Mouse (Mus musculus) MEL (cell line): ENCODE results near the gene Tex19.2. TPM values are rescaled to one million over a fixed set of nuclear protein-coding genes. Genes with fewer than 3 reads are reported as not detected.
"Not testable (repeated sequence)": the region's sequence is repeated elsewhere in the genome, so short reads cannot be mapped to it uniquely, and the experiment has no call there.

Source experiments
- DNase-seq: peaks from one replicate; pipeline ENCODE4 v3.0.0; 2011; ENCODE audit warnings: low read depth, low spot score
- H3K27ac ChIP-seq: 2 replicates; pipeline ENCODE4 v1.5.1; 2012; ENCODE audit warnings: low read depth, mild to moderate bottlenecking, control low read depth, low read length, moderate library complexity; ENCODE audit not compliant: control insufficient read depth
- H3K27me3 ChIP-seq, 2 experiments: fragments of 150-350 bp in 1 of 2; sonication (generic) in 1 of 2; 2 replicates each; pipeline ENCODE4 v1.6.1; 2012; ENCODE audit warnings: low read length in 2 of 2, mild to moderate bottlenecking in 2 of 2, improper control_type of control experiment in 1 of 2, moderate library complexity in 1 of 2; ENCODE audit not compliant: insufficient read depth in 2 of 2, control insufficient read depth in 1 of 2
- H3K36me3 ChIP-seq, 2 experiments: 2 replicates each; pipeline ENCODE4 v1.6.1; 2012 to 2014; ENCODE audit warnings: low read length in 2 of 2, improper control_type of control experiment in 1 of 2, inconsistent platforms in 1 of 2, mild to moderate bottlenecking in 1 of 2; ENCODE audit not compliant: insufficient read depth in 2 of 2, control insufficient read depth in 1 of 2
- H3K4me1 ChIP-seq, 2 experiments: fragments of 150-350 bp in 1 of 2; sonication (generic) in 1 of 2; 2 replicates each; pipeline ENCODE4 v1.6.1; 2012; ENCODE audit warnings: low read length in 2 of 2, improper control_type of control experiment in 1 of 2, mild to moderate bottlenecking in 1 of 2; ENCODE audit not compliant: insufficient read depth in 2 of 2, control insufficient read depth in 1 of 2
- H3K4me3 ChIP-seq, 2 experiments: fragments of 150-350 bp in 1 of 2; sonication (generic) in 1 of 2; 2 replicates each; pipeline ENCODE4 v1.5.1; 2012; ENCODE audit warnings: low read depth in 2 of 2, low read length in 2 of 2, mild to moderate bottlenecking in 2 of 2, moderate library complexity in 2 of 2, control low read depth in 1 of 2, improper control_type of control experiment in 1 of 2; ENCODE audit not compliant: control insufficient read depth in 1 of 2, insufficient read depth in 1 of 2
- H3K79me2 ChIP-seq: 2 replicates; pipeline ENCODE4 v1.6.1; 2012; ENCODE audit warnings: mild to moderate bottlenecking, low read length, moderate library complexity; ENCODE audit not compliant: control insufficient read depth, poor library complexity, insufficient read depth
- H3K9ac ChIP-seq: 2 replicates; pipeline ENCODE4 v1.6.1; 2012; ENCODE audit warnings: low read depth, mild to moderate bottlenecking, control low read depth, low read length, moderate library complexity; ENCODE audit not compliant: control insufficient read depth, poor library complexity, severe bottlenecking
- H3K9me3 ChIP-seq: fragments of 150-350 bp; sonication (generic); replicated peaks from 2 replicates; pipeline ENCODE4 v1.6.1; 2012; ENCODE audit warnings: mild to moderate bottlenecking, low read length, improper control_type of control experiment, moderate library complexity; ENCODE audit not compliant: insufficient read depth
- CHD2 ChIP-seq: IDR thresholded peaks from 2 replicates; pipeline ENCODE4 v1.6.1; 2011; ENCODE audit warnings: low read length, improper control_type of control experiment
- E2F4 ChIP-seq: IDR thresholded peaks from 2 replicates; pipeline ENCODE4 v1.6.1; 2011; ENCODE audit warnings: low read depth, low read length, improper control_type of control experiment, borderline replicate concordance
- ELF1 ChIP-seq: IDR thresholded peaks from 2 replicates; pipeline ENCODE4 v1.6.1; 2014; ENCODE audit warnings: low read depth, mild to moderate bottlenecking, inconsistent platforms, low read length, improper control_type of control experiment, moderate library complexity
- EP300 ChIP-seq, 2 experiments: IDR thresholded peaks; 2 replicates each; pipeline ENCODE4 v1.6.1; 2011; ENCODE audit warnings: improper control_type of control experiment in 2 of 2, low read length in 2 of 2, low read depth in 1 of 2, mild to moderate bottlenecking in 1 of 2
- GABPA ChIP-seq: IDR thresholded peaks from 2 replicates; pipeline ENCODE4 v1.6.1; 2012; ENCODE audit warnings: low read depth, mild to moderate bottlenecking, inconsistent platforms, low read length, improper control_type of control experiment, moderate library complexity
- HCFC1 ChIP-seq: IDR thresholded peaks from 2 replicates; pipeline ENCODE4 v1.6.1; 2012; ENCODE audit warnings: low read depth, mild to moderate bottlenecking, inconsistent platforms, low read length, improper control_type of control experiment, moderate library complexity
- KAT2A ChIP-seq: conservative IDR thresholded peaks from 2 replicates; pipeline ENCODE4 v1.6.1; 2012; ENCODE audit warnings: low read depth, low read length, improper control_type of control experiment, inconsistent platforms
- MAFK ChIP-seq: IDR thresholded peaks from 2 replicates; pipeline ENCODE4 v1.6.1; 2011; ENCODE audit warnings: low read depth, mild to moderate bottlenecking, low read length, improper control_type of control experiment, borderline replicate concordance
- MAX ChIP-seq: IDR thresholded peaks from 2 replicates; pipeline ENCODE4 v1.6.1; 2011; ENCODE audit warnings: low read length, improper control_type of control experiment
- MAZ ChIP-seq: IDR thresholded peaks from 2 replicates; pipeline ENCODE4 v1.6.1; 2012; ENCODE audit warnings: low read depth, mild to moderate bottlenecking, inconsistent platforms, low read length, improper control_type of control experiment
- MEF2A ChIP-seq: IDR thresholded peaks from 2 replicates; pipeline ENCODE4 v1.6.1; 2014; ENCODE audit warnings: low read depth, mild to moderate bottlenecking, inconsistent platforms, low read length, improper control_type of control experiment; ENCODE audit not compliant: poor library complexity, insufficient replicate concordance, severe bottlenecking; ENCODE audit errors: extremely low read depth
- MXI1 ChIP-seq: IDR thresholded peaks from 2 replicates; pipeline ENCODE4 v1.6.1; 2011; ENCODE audit warnings: mild to moderate bottlenecking, low read depth, low read length, improper control_type of control experiment
- MYB ChIP-seq: IDR thresholded peaks from 2 replicates; pipeline ENCODE4 v1.6.1; 2011; ENCODE audit warnings: mild to moderate bottlenecking, low read depth, low read length, improper control_type of control experiment
- MYC ChIP-seq: IDR thresholded peaks from 2 replicates; pipeline ENCODE4 v1.6.1; 2011; ENCODE audit warnings: low read depth, mild to moderate bottlenecking, low read length, improper control_type of control experiment, moderate library complexity
- NELFE ChIP-seq: IDR thresholded peaks from 2 replicates; pipeline ENCODE4 v1.6.1; 2011; ENCODE audit warnings: low read depth, low read length, improper control_type of control experiment
- NRF1 ChIP-seq: IDR thresholded peaks from 2 replicates; pipeline ENCODE4 v1.6.1; 2014; ENCODE audit warnings: low read depth, mild to moderate bottlenecking, inconsistent platforms, low read length, improper control_type of control experiment, moderate library complexity; ENCODE audit not compliant: poor library complexity, insufficient read depth, severe bottlenecking
- POLR2A ChIP-seq, 2 experiments: IDR thresholded peaks; 2 replicates each; pipeline ENCODE4 v1.6.1; 2011 to 2012; ENCODE audit warnings: low read length in 2 of 2, mild to moderate bottlenecking in 2 of 2, control low read depth in 1 of 2, improper control_type of control experiment in 1 of 2, low read depth in 1 of 2, moderate library complexity in 1 of 2; ENCODE audit not compliant: control insufficient read depth in 1 of 2, insufficient read depth in 1 of 2, poor library complexity in 1 of 2
- POLR2AphosphoS2 ChIP-seq: IDR thresholded peaks from 2 replicates; pipeline ENCODE4 v1.6.1; 2011; ENCODE audit warnings: low read length, improper control_type of control experiment
- RAD21 ChIP-seq: IDR thresholded peaks from 2 replicates; pipeline ENCODE4 v1.6.1; 2011; ENCODE audit warnings: mild to moderate bottlenecking, low read depth, low read length, improper control_type of control experiment
- SIN3A ChIP-seq: IDR thresholded peaks from 2 replicates; pipeline ENCODE4 v1.6.1; 2012; ENCODE audit warnings: low read length, improper control_type of control experiment, inconsistent platforms
- TBP ChIP-seq: IDR thresholded peaks from 2 replicates; pipeline ENCODE4 v1.8.0; 2011; ENCODE audit warnings: low read depth, low read length, improper control_type of control experiment
- ZC3H11A ChIP-seq: IDR thresholded peaks from 2 replicates; pipeline ENCODE4 v1.6.1; 2012; ENCODE audit warnings: low read depth, mild to moderate bottlenecking, inconsistent platforms, low read length, improper control_type of control experiment
- ZMIZ1 ChIP-seq: IDR thresholded peaks from 2 replicates; pipeline ENCODE4 v1.6.1; 2012; ENCODE audit warnings: low read depth, mild to moderate bottlenecking, inconsistent platforms, low read length, improper control_type of control experiment, moderate library complexity
- polyA plus RNA-seq, 2 experiments: library from polyadenylated mRNA; stranded (reverse) in 1 of 2; unstranded in 1 of 2; fragments of >175 nt in 1 of 2; fragments of >200 nt in 1 of 2; gene quantifications; 2 replicates each; pipeline versions ENCODE4 v1.2.1 to v1.2.4; 2012; ENCODE audit warnings: low replicate concordance in 2 of 2, low read depth in 1 of 2; ENCODE audit not compliant: insufficient read length in 2 of 2, insufficient read depth in 1 of 2, missing spikeins in 1 of 2
- total RNA-seq: library from RNA; depleted of rRNA; stranded (reverse); fragments of 300-350 nt; gene quantifications from 2 replicates; pipeline ENCODE4 v1.2.3, GENCODE M21; 2012

Tex19.2 gene
- total and polyA plus RNA-seq, 3 experiments: 34.5 to 45.7 TPM; not detected in 1

GRCm38 (mm10) chr11:121075655-121076054, 42.8 kb downstream of the Tex19.2 start:
- no peaks in the 10 kb centered on the region for H3K9me3 ChIP-seq
- DNase-seq: no peak
- no peaks in the 10 kb centered on the region for H3K27me3 ChIP-seq
- H3K4me1 ChIP-seq: no peaks in the 10 kb centered on the region
- H3K4me3 ChIP-seq: no peak overlapping the region
- H3K36me3 ChIP-seq: peaks cover 0 to 2% of the 10 kb centered on the region in 2 experiments; a peak in 1 of 4 replicates
- no peaks in the 10 kb centered on the region for H3K79me2 ChIP-seq
- TF ChIP-seq ZC3H11A (no peak), ELF1 (no peak), POLR2AphosphoS2 (peak; percentile 78), MYB (0 out of 2 replicates have a peak, but pooled peaks have one; percentile 25), RAD21 (no peak), POLR2A (IDR thresholded peaks at IDR 0.05; ENCODE audit: control insufficient read depth in 1 of 2, insufficient read depth in 1 of 2, low read depth in 1 of 2, low read length in 2 of 2, poor library complexity in 1 of 2) (peak in 1 of 2 experiments; percentile 24; a peak in 1 of 4 replicates), MYC (no peak)
- no peak overlapping the region for H3K9ac ChIP-seq
- no peak overlapping the region for H3K27ac ChIP-seq

- H3K4me1 ChIP-seq: peaks cover 0 to 10% of the 10 kb centered on the region in 2 experiments; a peak in 2 of 4 replicates
- TF ChIP-seq TBP (peak; percentile 15; the same call in 1 of the 2 replicates), NRF1 (peak; percentile 39; the same call in 1 of the 2 replicates), HCFC1 (0 out of 2 replicates have a peak, but pooled peaks have one; percentile 32), MAX (peak; percentile 49; the same call in 1 of the 2 replicates), MXI1 (peak; percentile 78), POLR2A (IDR thresholded peaks at IDR 0.05; ENCODE audit: control insufficient read depth in 1 of 2, insufficient read depth in 1 of 2, low read depth in 1 of 2, low read length in 2 of 2, poor library complexity in 1 of 2) (peak in 1 of 2 experiments; percentile 44; a peak in 1 of 4 replicates), SIN3A (peak; percentile 47; the same call in 1 of the 2 replicates)
- TF ChIP-seq, all 39 proteins: peak for 7; not testable (repeated sequence) for 32
- peak overlapping the region; percentile 61 to 95 for H3K4me3 ChIP-seq
Observed at GRCm38 (mm10) chr11:121069662-121070061, 48.8 kb downstream of the Tex19.2 start.

GRCm38 (mm10) chr11:121067895-121068294, 50.6 kb downstream of the Tex19.2 start:
- TF ChIP-seq MEF2A: no peak
- TF ChIP-seq EP300 (IDR thresholded peaks at IDR 0.05; ENCODE audit: low read depth in 1 of 2, low read length in 2 of 2): no peak
- TF ChIP-seq E2F4: no peak
- no peak for TF ChIP-seq GABPA
- TF ChIP-seq POLR2A (IDR thresholded peaks at IDR 0.05; ENCODE audit: control insufficient read depth in 1 of 2, insufficient read depth in 1 of 2, low read depth in 1 of 2, low read length in 2 of 2, poor library complexity in 1 of 2): no peak
- no peak for TF ChIP-seq ZMIZ1
- no peak for TF ChIP-seq TBP
- TF ChIP-seq MYB: no peak
- TF ChIP-seq NELFE: no peak
- TF ChIP-seq KAT2A: no peak
- TF ChIP-seq ZC3H11A: no peak
- TF ChIP-seq MAFK: no peak
- no peak for TF ChIP-seq MYC
- no peak for TF ChIP-seq CHD2
- TF ChIP-seq MAZ: no peak
- TF ChIP-seq, all 39 proteins: peak for 0
- H3K79me2 ChIP-seq: peaks cover 18% of the 10 kb centered on the region

More at GRCm38 (mm10) chr11:121069662-121070061, 48.8 kb downstream of the Tex19.2 start:
- Histone ChIP-seq H3K27ac (peak overlapping the region; percentile 66), H3K79me2 (peaks cover 18% of the 10 kb centered on the region), H3K9ac (peak overlapping the region; percentile 70)
- not testable (repeated sequence) for H3K27me3 ChIP-seq, H3K9me3 ChIP-seq, H3K36me3 ChIP-seq
- DNase-seq: peak; percentile 84

More at GRCm38 (mm10) chr11:121067895-121068294, 50.6 kb downstream of the Tex19.2 start:
- Histone ChIP-seq H3K36me3 (no peaks in the 10 kb centered on the region), H3K4me1 (peaks cover 0 to 10% of the 10 kb centered on the region in 2 experiments; a peak in 2 of 4 replicates), H3K27me3 (no peaks in the 10 kb centered on the region), H3K4me3 (no peak overlapping the region), H3K9ac (no peak overlapping the region), H3K9me3 (no peaks in the 10 kb centered on the region), H3K27ac (no peak overlapping the region)
- DNase-seq: no peak
